Mouse (Mus musculus) heart, postnatal 10 days (tissue): ENCODE data around the gene Ptpa. TPM values are rescaled to one million over a fixed set of nuclear protein-coding genes. Genes with fewer than 3 reads are reported as not detected.

Experiments used
- DNase-seq, 2 experiments: peaks; one replicate each; pipeline ENCODE4 v3.0.0; 2021
- intact Hi-C: fragments of 180-260 bp; cut with DNase I; formaldehyde crosslinking; loops from one replicate; pipeline ENCODE4 v1.15.1; 2025
- total RNA-seq, 2 experiments: library from RNA; stranded (reverse); gene quantifications; 2 replicates each; pipeline ENCODE4 v1.2.3; 2021

Gene Ptpa
- total RNA-seq, 2 experiments from 2014 or later = 125 to 133 TPM

- intact Hi-C loops = no loop called here
- DNase-seq = no peak
Observed at GRCm38 (mm10) chr2:30456104-30456980, 40.5 kb downstream of the Ptpa start.

GRCm38 (mm10) chr2:30458349-30458748 is 42.5 kb downstream of the Ptpa start:
- intact Hi-C loops = no loop called here
- DNase-seq = no peak

- DNase-seq = no peak
- intact Hi-C loops = no loop called here
Observed at GRCm38 (mm10) chr2:30459241-30459640, 43.4 kb downstream of the Ptpa start.

- peak in 1 of 2 experiments; percentile 22 for DNase-seq
- intact Hi-C loops = no loop called here
Observed at GRCm38 (mm10) chr2:30463341-30463761, 47.5 kb downstream of the Ptpa start.

- DNase-seq = peak; percentile 81 to 85
- intact Hi-C loops = no loop called here
Observed at GRCm38 (mm10) chr2:30463904-30464330, 48.1 kb downstream of the Ptpa start.

- intact Hi-C loops = no loop called here
Observed at GRCm38 (mm10) chr2:30464411-30464810, 48.6 kb downstream of the Ptpa start.

GRCm38 (mm10) chr2:30466787-30467186 is 50.9 kb downstream of the Ptpa start:
- intact Hi-C loops = no loop called here
- DNase-seq = no peak

More at GRCm38 (mm10) chr2:30464411-30464810, 48.6 kb downstream of the Ptpa start:
- no peak for DNase-seq

GRCm38 (mm10) chr2:30469009-30469408 is 53.2 kb downstream of the Ptpa start:
- no peak for DNase-seq
- intact Hi-C loops = no loop called here

GRCm38 (mm10) chr2:30469796-30470142 is 53.9 kb downstream of the Ptpa start:
- peak; percentile 90 for DNase-seq
- intact Hi-C loops = loop anchor here (1.0 to 5.0 kb wide), 4 partner anchors 28 to 325 kb away; no protein-coding TSS in a partner anchor

- DNase-seq = peak; percentile 85 to 87
- intact Hi-C loops = loop anchor here (1.0 to 5.0 kb wide), 4 partner anchors 29 to 324 kb away; no protein-coding TSS in a partner anchor
Observed at GRCm38 (mm10) chr2:30470143-30470946, 54.5 kb downstream of the Ptpa start.

- DNase-seq = peak; percentile 54 to 58
- intact Hi-C loops = loop anchor here (5.0 kb wide), 2 partner anchors 141 to 186 kb away; no protein-coding TSS in a partner anchor
Observed at GRCm38 (mm10) chr2:30471051-30471450, 55.2 kb downstream of the Ptpa start.

GRCm38 (mm10) chr2:30471795-30472720 is 56.2 kb downstream of the Ptpa start:
- DNase-seq = peak; percentile 89 to 91
- intact Hi-C loops = loop anchor here (2.0 to 5.0 kb wide), 5 partner anchors 71 to 241 kb away; partner anchors contain the start of gene Cstad

- peak; percentile 61 to 72 for DNase-seq
- intact Hi-C loops = loop anchor here (2.0 to 5.0 kb wide), 5 partner anchors 70 to 240 kb away; partner anchors contain the start of gene Cstad
Observed at GRCm38 (mm10) chr2:30472731-30473351, 57.0 kb downstream of the Ptpa start.

- DNase-seq = no peak
- intact Hi-C loops = loop anchor here (2.0 to 5.0 kb wide), 5 partner anchors 69 to 239 kb away; partner anchors contain the start of gene Cstad
Observed at GRCm38 (mm10) chr2:30473431-30474031, 57.7 kb downstream of the Ptpa start.

GRCm38 (mm10) chr2:30474039-30474438 is 58.2 kb downstream of the Ptpa start, which contains the start of gene Ier5l:
Gene Ier5l, minus strand, starts transcription at chr2:30474219.
- peak; percentile 98 for DNase-seq
- intact Hi-C loops = loop anchor here (5.0 kb wide), 2 partner anchors 138 to 183 kb away; no protein-coding TSS in a partner anchor

- intact Hi-C loops = loop anchor here (5.0 kb wide), 2 partner anchors 138 to 183 kb away; no protein-coding TSS in a partner anchor
Observed at GRCm38 (mm10) chr2:30474776-30475175, 58.9 kb downstream of the Ptpa start.

GRCm38 (mm10) chr2:30475457-30475856 is 59.6 kb downstream of the Ptpa start:
- intact Hi-C loops = no loop called here

More at GRCm38 (mm10) chr2:30474776-30475175, 58.9 kb downstream of the Ptpa start:
- no peak for DNase-seq

GRCm38 (mm10) chr2:30476241-30476640 is 60.4 kb downstream of the Ptpa start:
- no peak for DNase-seq
- intact Hi-C loops = no loop called here

More at GRCm38 (mm10) chr2:30475457-30475856, 59.6 kb downstream of the Ptpa start:
- no peak for DNase-seq

- DNase-seq = no peak
- intact Hi-C loops = no loop called here
Observed at GRCm38 (mm10) chr2:30478526-30478925, 62.7 kb downstream of the Ptpa start.
